Mouse (Mus musculus) layer of hippocampus, adult 9-10 months (tissue): Measurements from ENCODE around the gene Jund.
A peak's percentile ranks its signal among the peaks of the same experiment; 100 is the strongest.

Source experiments
- DNase-seq: peaks from one replicate; pipeline ENCODE4 v3.0.0; 2022; ENCODE audit warnings: low spot score

The Jund gene

DNA sequence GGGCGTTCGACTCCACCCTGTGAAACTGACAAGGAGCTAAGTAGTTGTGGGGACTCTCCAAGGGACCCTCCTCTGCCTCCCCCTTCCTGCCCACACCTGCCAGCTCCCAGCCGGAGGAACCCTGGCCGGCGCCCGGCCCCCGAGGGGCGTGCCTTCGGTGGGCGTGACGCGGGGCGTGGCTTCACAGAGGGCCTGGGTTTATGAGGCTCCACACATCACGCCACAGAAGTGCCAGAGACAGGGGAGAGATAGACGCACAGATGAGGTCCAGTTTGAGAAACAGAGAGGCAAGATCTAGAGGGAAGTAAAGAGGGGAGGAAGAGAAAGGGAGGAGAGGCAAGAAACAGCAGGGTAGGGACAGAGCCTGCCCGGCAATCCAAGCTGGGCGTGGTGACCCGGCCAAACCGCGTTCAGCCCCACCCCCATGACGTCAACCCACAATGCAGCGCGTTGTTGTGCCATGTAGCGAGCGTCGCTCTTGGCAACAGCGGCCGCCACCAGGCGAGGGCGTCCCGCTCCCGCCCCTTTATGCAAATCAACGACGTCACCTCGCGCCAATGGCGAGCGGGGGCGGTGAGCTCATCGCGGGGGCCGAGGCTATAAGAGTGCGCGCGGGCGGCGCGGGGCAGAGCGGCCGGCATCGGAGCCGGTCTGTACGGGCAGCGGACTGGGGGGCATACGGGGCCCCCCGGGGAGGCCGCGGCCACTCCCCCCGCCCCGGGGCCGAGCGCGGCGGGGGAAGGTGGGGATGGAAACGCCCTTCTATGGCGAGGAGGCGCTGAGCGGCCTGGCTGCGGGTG, at the start of gene Jund:
Jund (plus strand) TSS at position 640 of the 800 bp plus-strand sequence.
- peak; percentile 96 for DNase-seq

DNA sequence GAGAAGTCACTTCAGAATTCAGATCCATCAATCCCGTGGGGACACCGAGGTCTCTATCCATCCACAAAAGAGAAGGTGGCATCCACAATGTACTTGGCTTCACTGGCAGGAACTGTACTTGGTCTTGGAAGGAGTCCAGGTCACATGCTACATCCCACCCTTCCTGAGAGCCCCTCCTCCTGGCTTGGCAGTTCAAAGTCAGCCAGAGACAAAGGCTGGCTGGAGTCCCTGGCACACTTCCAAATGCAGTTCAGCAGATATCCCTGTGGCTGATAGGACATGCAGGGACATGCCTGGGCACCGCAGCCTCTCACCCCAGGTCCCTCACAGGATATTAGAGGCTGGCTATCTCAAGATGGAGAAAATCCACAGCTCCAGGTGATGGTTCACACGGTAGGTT, 49.4 kb upstream of the Jund start:
- DNase-seq, result no peak

DNA sequence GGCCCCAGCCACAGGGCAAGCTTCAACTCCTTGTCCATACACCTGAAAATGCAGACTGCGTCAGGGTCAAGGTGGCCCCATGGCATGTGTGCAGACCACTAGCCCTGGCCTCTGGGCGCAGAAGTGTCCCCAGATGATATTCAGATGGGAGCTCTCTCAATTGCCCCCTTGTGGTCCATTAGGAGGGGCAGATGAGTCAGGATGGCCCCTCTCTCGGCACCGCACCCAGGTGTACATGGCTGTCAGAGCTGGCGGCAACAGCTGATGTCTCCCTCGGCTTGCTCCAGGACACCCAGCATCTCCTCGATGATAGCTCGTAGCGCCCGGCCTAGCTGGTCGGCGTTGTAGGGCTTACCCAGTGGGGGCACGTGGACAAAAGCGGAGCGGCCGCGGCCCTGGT, 48.4 kb upstream of the Jund start:
- DNase-seq, result no peak

DNA sequence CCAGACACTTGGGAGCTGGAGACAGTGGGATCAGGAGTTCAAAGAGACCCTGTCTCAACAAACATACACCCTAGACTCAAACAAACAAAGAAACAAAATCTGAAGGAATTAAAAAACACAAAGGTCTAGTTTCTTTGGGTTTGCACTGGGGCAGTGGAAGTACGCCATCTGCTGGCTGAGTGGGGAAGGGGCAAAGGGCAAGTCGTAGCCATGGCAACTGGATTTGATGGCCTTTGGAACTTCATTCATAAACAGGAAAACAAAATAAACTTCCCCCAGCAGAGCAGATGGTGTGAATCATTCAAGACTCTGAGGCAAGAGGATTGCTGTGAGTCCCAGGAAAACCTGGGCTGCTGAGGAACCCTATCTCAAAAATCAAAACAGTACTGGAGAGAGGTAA, 45.5 kb upstream of the Jund start:
- no peak for DNase-seq

DNA sequence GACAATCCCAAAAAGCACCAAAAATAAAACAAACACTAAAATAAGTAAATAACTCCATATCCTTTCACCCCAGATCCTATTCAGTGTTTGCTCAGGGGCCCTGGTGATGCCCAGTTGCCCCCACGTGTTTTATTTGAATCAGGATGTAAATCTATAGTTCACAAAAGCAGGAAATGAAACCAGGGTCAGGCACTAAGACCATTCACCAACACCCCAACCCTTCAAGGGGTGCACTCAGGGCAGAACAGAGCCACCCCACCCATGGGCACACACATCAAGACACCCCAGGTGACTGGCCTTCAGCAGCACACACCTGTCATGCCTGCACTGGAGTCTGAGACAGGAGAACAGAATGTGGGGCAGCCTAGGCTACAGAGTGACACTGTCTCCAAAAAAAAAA, 44.6 kb upstream of the Jund start:
- no peak for DNase-seq

DNA sequence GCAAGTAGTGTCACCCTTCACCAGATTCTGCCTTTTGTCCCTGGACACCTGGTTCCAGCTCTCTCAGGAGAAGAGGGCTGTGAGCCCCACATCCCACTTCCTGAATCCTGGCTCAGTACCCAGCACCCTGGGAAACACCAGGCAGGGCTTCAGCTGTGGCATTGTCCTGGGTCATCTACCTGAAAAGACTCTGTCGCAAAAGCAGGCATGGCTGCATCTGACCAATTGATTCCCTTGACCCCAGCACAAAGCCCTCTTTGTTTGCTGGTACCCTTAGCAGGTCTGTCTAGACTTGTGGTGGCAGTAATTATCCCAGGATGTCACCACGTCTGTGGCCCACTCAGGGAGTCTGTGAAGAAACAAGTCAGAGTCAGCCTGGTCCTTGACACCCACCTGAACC, 43.3 kb upstream of the Jund start:
- DNase-seq, result no peak

DNA sequence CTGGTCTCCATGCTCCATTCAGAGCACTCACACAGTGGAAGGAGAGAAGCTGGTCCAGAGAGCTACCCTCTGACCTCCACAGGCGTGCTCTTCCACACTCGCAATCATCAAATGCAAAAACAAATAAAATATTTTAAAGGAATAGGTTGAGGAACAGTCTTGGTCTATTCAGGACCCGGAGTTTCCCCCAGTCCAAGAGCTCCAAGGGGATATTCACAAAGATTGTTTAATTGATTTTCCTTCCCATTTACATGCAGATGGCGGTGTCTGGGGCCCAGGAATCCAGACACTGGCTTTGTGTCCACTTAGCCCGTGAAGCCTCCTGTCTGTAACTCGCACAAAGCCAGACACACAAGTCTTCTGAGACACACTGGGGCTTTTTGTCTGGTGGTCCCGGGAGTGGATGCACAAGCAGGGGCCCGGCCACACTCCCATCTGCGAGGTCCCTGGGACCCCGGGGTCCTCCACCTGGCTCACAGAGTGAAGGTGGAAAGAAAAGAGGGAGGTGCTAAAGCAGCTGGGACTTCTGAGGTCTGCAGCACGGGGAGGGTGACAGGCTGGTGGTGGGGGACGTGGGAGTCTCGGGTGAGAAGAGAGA, 42.5 kb upstream of the Jund start:
- DNase-seq, result no peak

DNA sequence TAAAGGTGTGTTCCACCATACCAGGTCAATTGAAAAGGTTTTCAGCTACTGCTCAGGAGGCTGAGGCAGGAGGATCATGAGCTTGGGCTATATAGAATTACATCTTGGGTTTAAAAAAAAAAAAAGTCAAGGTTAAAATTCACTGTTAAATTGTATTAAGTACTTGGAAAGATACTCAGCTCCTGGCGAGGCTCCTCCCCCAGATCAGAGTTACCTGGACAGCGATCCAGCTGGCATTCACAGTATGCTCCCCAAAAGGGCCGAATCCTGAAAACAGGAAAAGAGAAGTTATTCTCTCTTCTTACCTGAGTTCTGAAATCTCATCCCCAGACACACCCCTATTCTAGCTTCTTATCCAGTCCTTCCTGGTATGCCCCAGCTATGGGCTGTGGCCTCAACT, 41.5 kb upstream of the Jund start:
- DNase-seq, result no peak

DNA sequence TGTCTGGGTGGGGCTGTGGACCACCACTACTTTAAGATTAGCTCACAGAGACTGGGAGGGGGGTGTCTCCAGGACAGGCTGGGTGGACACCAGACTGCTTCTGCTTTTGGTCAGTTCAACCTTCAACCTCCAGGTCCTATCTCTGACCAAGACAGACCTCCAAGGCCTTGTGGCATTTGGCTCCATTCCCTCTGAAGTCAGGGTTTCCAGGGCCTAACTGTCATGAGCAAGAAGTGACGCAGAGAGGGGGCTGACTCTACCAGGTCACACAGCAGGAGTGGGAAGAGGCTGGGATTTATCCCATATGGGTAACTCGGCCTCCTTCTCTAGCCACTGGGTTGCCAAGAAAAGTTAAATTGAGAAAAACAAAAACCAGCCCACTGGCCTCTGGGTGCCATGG, 41.0 kb upstream of the Jund start:
- DNase-seq, result no peak

DNA sequence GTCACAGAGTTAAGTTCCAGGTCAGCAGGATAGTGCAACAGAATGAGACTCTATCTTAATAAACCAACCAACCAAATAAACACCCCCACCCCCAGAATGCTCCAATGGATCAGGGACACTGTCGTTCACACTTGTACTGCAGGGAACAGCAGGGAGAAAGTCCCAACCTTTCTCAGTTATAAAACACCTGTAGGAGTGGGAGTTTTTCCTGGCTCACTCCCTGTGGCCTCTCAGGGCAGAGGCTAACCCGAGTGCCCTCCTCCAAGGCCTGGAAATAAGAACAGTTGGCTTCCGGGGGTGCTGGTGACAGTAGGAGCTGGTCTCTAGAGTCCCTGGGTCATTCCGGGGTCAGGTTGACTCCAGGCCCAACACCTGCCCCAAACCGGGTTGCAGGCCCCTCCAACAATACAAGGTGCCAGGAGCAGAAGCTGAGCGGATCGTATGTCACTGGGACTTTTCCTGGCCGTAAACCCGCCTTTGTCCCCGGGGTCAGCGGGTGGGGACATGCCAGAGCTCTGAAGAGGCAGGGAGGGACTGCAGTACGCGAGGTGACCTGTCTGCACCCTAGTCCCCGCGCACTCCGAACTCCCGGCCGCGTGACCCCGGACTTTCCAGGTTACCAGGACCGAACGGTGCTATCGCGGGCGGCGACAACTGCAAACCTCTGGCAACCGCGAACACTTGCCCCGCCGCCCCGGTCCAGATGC, 39.7 kb upstream of the Jund start:
- DNase-seq, result no peak

DNA sequence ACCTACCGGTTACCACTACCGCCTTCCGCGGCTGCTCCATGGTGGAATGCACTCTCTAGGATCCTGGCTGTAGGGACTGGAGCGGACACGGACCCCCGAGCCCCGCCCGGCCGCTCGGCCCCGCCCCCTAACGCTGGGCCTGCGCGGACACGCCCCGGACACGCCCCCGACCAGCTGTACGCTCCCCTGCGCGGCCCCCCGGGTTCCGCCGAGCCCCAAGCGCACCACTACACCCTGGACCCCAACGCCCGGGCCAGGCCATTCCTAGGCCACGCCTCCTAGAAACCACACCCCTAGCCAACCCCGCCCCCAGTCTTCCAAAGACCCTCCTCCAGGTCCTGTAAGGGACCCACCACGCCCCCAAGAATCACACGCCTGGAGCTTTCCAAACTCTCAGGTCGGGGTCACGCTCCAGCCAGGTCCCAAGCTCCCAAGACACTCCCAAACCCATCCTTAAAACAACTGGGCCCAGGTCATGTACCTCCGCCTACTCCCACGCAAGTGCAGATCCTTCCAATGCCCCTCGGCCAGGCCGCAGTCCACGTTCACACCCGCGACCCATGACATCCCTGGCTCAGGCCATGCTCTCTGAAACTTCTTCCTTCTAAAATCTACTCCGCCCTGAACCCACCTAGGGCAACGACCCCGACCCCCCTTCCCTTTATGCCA, 39.0 kb upstream of the Jund start:
- DNase-seq, result peak; percentile 53

DNA sequence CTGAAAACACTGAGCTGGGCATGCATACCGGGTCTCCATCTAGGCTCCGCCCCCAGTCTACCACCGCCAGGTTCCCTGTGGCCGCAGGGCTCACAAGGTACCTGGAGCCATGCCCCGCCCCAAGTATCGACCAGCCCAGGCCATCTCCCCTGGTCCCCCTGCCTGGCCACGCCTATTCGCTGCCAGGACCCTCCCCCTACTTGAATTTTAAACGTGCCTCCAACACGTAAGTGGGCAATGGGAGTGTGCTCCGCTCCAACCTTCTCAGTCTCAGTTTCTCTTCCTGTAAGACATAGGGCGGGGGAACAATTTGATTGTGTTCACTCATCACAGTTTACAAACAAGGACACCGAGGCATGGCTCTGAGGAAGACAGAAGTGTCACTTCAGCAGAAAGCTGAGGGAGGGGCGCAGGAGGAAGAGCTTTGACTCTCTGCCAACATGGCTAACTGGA, 38.5 kb upstream of the Jund start, which contains the start of gene Pgpep1:
Pgpep1 (minus strand) TSS at position 116 of the 453 bp plus-strand sequence.
- no peak for DNase-seq

DNA sequence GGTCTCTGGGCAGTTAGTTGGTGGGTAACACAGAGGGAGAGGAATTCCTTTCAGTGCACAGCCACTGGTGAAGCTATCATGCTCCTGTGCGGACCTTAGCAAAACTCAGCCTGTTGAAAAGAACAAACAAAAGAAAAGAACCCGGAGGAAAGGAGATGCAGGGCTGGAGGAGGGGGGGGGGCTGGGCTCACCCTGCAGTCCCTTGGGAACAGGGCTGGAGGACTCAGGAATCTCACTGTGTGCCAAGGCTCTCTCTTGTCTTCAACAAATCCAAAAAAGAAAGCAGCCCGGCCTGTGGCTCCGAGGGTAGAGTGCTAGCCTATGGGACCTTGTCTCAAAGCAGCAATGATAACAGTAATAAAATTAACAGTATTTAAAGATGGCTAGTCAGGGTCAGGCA, 35.1 kb upstream of the Jund start:
- DNase-seq, result no peak

DNA sequence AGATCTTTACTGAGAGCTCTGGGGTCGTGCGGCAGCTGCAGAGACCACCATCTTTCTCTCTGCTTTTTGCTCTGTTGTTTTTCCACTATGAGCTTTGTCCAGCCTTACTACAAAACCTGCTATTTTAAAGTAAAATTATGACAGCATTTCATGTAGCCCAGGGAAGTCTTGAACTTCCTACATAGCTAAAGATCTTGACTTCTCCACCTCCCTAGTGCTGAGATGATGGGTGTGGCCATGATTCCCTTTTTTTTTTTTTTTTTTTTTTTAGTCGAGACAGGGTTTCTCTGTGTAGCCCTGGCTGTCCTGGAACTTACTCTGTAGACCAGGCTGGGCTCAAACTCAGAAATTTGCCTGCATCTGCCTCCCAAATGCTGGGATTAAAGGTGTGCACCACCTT, 34.1 kb upstream of the Jund start:
- no peak for DNase-seq

DNA sequence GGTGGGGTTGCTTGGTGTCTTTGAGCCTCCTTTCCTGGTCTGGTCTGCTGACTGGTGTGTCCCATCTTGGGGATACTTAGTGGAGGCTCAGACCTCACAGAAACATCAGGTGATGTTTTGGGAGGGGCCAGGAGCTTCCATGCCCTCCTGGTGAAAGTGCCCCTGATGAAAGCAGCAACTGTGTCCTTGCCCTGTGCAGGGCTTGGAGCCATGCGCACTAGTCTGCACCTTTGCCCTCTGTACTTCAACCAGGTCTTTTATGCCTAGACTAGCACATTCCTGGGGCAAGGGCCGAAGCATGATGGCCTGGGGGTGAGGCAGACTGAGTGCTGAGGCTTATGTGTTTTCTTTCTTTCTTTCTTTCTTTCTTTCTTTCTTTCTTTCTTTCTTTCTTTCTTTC, 33.1 kb upstream of the Jund start:
- DNase-seq, result no peak

DNA sequence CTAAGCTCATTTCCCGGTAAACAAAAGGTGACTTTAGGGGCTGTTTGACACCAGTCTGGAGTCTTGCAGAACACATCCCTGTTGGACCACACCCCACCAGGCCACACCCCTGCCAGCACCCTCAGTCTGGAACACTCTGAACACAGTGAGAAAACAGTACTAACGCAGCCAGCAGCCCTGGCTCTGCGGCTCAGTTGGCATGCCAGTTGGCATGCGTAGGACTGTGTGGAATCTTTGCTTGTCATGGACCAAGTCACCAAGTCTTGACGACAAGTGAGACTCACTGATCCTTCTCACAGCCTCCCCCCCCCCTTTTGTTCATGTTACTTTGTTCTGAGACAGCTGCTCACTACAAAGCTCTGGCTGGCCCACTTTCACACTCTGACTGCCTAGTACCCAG, 31.7 kb upstream of the Jund start:
- DNase-seq, result no peak

DNA sequence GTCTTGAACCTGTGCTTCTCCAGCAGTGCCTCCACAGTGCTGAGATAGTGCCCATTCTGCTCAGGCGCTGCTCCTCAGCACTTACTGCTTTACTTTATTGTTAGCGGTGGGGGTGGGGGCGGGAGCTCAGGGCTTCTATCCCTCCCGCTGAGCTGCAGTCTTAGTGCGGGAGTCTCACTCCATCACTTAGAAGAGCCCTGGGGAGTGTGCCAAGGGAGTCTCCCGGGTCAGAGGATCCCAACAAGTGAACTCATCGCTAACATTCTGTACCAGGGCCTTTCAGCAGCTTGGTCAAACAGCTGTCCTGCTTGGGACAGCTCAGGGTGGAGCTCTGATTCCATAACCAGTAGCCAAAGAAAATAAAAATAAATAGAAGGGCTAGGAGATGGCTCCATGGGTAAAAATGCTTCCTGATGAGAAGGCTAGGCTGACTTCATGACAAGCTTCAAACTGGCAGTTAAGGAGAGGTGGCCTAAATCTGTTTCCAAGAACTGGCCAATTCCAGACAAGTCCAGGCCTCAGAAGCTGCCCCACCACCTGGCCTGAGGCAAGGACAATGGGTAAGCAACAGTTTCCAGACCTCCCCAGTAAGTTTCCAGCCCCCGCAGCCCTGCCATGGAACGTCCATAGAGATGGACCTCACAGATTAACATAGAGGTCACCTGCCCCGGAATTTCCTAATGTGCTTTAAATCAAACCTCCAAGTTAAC, 27.0 kb upstream of the Jund start:
- DNase-seq, result no peak

DNA sequence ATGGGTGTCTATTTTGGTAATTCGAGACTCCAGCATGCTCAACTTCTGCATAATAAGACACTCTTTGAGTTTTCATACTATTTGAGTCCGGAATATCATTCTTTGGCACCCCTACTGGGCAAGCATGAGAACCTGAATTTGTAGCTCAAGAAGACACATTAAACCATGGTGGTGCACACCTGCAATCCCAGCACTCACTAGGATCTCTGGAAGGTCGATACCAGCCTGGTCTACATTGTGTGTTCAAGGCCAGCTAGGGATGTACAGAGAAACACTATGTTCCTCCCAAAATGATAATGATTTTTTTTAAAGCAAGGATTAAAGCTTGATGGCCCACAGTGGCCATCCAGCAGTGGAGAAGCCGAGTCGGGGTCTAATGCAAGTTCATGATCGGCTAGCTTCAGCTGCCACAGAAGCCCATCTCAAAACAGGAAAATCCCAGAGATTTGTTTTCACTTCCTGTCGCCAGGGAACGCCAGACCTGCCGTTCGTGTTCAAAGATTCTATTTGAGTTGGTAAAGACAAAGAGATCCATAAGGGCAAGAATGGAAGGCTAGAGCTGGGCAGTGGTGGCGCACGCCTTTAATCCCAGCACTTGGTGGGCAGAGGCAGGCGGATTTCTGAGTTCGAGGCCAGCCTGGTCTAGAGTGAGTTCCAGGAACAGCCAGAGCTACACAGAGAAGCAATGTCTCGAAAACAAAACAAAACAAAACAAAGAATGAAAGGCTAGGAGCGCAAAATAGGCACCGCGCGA, 26.2 kb upstream of the Jund start:
- no peak for DNase-seq

DNA sequence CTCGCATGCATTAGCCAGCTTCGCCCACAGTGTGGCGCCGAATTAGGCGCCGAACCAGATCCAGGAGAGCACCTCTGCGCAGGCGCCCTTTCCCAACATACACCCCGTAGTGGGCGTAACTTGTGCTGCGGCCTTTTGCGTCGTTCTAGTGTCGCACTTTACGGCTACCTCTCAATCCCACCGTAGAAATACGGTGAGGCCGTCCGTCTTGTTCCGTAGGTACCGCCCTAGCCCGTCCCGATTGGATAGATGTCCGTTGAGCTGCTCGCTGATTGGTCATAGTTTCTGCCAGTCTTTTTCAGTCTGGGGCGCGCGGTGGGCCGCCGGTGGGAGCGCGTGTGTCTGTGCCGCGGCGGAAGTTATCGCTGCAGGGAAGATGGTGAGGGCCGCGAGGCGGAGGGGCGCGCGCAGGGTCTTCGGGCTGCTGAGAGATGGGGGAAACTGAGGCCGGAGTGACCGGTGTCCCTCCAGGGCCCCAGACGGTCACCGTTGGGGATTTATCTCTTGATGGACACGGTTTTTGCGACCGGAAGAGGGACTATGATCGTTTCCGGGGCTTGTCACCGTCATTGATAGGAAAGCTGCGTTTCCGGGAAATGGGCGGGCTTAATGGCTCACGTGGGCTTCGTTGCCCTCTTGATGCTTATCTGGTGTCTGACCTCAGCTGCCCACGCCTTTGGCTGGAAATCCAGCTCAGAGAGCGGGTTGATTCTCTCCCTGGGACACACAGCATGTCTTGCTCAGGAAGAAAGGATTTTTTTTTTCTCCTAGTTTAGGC, 25.5 kb upstream of the Jund start, which contains the start of gene Lsm4:
Lsm4 (plus strand) TSS at position 170 of the 778 bp plus-strand sequence.
- peak; percentile 99 for DNase-seq

DNA sequence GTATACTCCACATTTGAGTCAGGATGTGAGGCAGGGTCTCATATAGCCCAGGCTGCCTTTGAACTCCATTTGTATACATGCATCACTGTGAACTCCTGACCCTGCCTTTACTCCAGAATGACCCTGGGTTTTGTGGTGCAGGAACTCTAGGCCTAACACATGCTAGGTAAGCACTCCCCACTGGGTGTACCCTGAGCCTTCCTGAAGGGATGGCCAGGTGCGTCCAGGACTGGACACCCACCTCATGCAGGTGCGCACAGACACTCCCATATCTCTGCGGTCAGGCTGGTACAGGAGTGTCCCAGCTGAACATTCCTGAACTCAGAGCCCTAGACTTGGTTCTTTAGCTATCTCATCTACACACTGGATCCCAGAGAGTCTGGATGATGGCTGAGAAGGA, 24.6 kb upstream of the Jund start:
- DNase-seq, result no peak
